ENCODE assay signal across 1 mouse cellular context in the genomic region with DNA sequence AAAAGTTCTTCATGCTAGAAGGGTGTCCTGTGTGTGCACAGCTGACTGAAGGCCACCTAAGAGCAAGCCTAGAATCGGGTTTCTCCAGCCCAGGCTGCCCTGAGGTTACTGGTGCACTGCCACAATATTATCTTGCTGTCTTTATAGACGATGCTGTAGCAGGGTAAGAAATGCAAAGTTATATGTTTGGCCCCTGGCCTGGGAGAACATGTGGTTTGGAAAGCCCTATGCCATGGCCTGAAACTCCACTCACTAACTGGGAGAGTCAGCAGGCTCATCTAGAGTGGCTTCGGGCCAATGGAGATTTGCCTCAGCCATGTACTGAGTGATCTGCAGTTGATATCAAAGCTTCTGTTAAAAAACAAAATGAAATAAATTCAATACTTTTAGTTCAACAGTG.
TF ChIP-seq lines count a peak whose summit lies in the region.

No protein-coding gene starts in this region.

TF ChIP-seq in CH12.LX, 34 proteins besides CTCF, POLR2A, EP300 and RAD21 (continued from another document):
- TF ChIP-seq E2F4 (IDR thresholded peaks at IDR 0.05; ENCODE audit: insufficient replicate concordance, low read depth, low read length), result no peak
- no peak for TF ChIP-seq BHLHE40 (IDR thresholded peaks at IDR 0.05; ENCODE audit: low read depth, low read length)
- no peak for TF ChIP-seq CHD2 (IDR thresholded peaks at IDR 0.05; ENCODE audit: low read length)
- TF ChIP-seq USF2 (conservative IDR thresholded peaks at IDR 0.05; ENCODE audit: low read depth, low read length), result no peak
